10 mouse cellular contexts compared by ENCODE assay signal in genomic region chr6:127162842-127163241, GRCm38 (mm10). TPM values are rescaled to one million over a fixed set of nuclear protein-coding genes. Genes with fewer than 3 reads are reported as not detected.
DNase-seq lines count a peak whose midpoint lies in the region; ATAC-seq and TF ChIP-seq lines count a peak whose summit lies in the region.
"Had no signal": no experiment of that assay in that cellular context is flagged by ENCODE, and none has a peak within 500 bp of the region (broad histone marks: within the 10 kb centered on the region; RNA-seq: fewer than 3 reads in every experiment).

No protein-coding gene starts in this region.

- H3K36me3 ChIP-seq in kidney, embryonic 14.5 days (ENCODE audit: control insufficient read depth, insufficient read depth, low read length) = no peaks in the 10 kb centered on the region
- H3K36me3 ChIP-seq: liver, embryonic 15.5 days had no signal

- no peaks in the 10 kb centered on the region for H3K9me3 ChIP-seq in kidney, embryonic 14.5 days (ENCODE audit: control insufficient read depth, low read length)
- H3K9me3 ChIP-seq: liver, embryonic 15.5 days had no signal

- no peak overlapping the region for H3K4me2 ChIP-seq in kidney, embryonic 14.5 days (replicated peaks; ENCODE audit: low read depth, low read length)
- H3K4me2 ChIP-seq: liver, embryonic 15.5 days had no signal

- no peak for TF ChIP-seq POLR2A in cerebellum, adult 2 months (IDR thresholded peaks at IDR 0.05; ENCODE audit: borderline replicate concordance, insufficient read depth, low read length)

- intact Hi-C loops in heart, postnatal 10 days (cut with DNase I) = no loop called here

- POLR2A ChIA-PET in Patski (lab: Charles Lee) = no interaction called here

- 54% methylated on average over 6 of the region's 6 CpGs for WGBS in kidney, embryonic 14.5 days
- 44% methylated on average over 6 of the region's 6 CpGs for WGBS in cerebellum, adult 2 months

- no peaks in the 10 kb centered on the region for H3K27me3 ChIP-seq in kidney, embryonic 14.5 days (ENCODE audit: control insufficient read depth, insufficient read depth, low read length)
- no peaks in the 10 kb centered on the region for H3K27me3 ChIP-seq in Patski
- no peaks in the 10 kb centered on the region for H3K27me3 ChIP-seq in cerebellum, adult 2 months (ENCODE audit: control insufficient read depth, insufficient read depth, low read length)

- H3K27ac ChIP-seq in kidney, embryonic 14.5 days (ENCODE audit: low read depth, low read length) = no peak overlapping the region
- H3K27ac ChIP-seq in cerebellum, adult 2 months (ENCODE audit: insufficient read depth, low read length) = no peak overlapping the region
- H3K27ac ChIP-seq: layer of hippocampus, adult 2 months; liver, embryonic 15.5 days had no signal

- no peak overlapping the region for H3K4me3 ChIP-seq in kidney, embryonic 14.5 days (ENCODE audit: low read length)
- no peak overlapping the region for H3K4me3 ChIP-seq in cerebellum, adult 2 months (replicated peaks; ENCODE audit: insufficient read depth, low read depth, low read length)
- H3K4me3 ChIP-seq: layer of hippocampus, adult 2 months; liver, embryonic 15.5 days had no signal

- H3K4me1 ChIP-seq in kidney, embryonic 14.5 days (ENCODE audit: control insufficient read depth, insufficient read depth, low read length) = no peaks in the 10 kb centered on the region
- no peaks in the 10 kb centered on the region for H3K4me1 ChIP-seq in cerebellum, adult 2 months (ENCODE audit: control insufficient read depth, insufficient read depth, low read length)
- H3K4me1 ChIP-seq: liver, embryonic 15.5 days had no signal

- peak; percentile 38 for DNase-seq in kidney, adult 9 months
- no peak for DNase-seq in Patski (ENCODE audit: low read depth, low spot score)
- DNase-seq in heart, postnatal 10 days = peak; percentile 49 to 58
- DNase-seq in monocyte, adult 2 months (ENCODE audit: low read depth in 1 of 2, low spot score in 2 of 2) = peak; percentile 78
- no peak for DNase-seq in cerebellum, postnatal 10 days
- no peak for DNase-seq in gastrocnemius, postnatal 4 days (ENCODE audit: low spot score in 2 of 2)
- DNase-seq in cerebellum, adult 2 months = no peak

- H3K9ac ChIP-seq in kidney, embryonic 14.5 days (ENCODE audit: low read depth, low read length) = no peak overlapping the region
- H3K9ac ChIP-seq: liver, embryonic 15.5 days had no signal

- no peak for ATAC-seq in kidney, embryonic 14.5 days (ENCODE audit: low FRiP score, low TSS enrichment)
- peak; percentile 66 for ATAC-seq in Patski

- in situ Hi-C loops in Patski (cut with MboI; ENCODE audit: low pct_unique_long_range_greater_than_20kb) = no loop called here

- no peak for TF ChIP-seq CTCF in Patski (IDR thresholded peaks at IDR 0.05)
- no peak for TF ChIP-seq CTCF in cerebellum, adult 2 months (IDR thresholded peaks at IDR 0.05; ENCODE audit: borderline replicate concordance, insufficient read depth, low read depth, low read length)

- CTCF ChIA-PET in Patski (lab: Charles Lee) = no interaction called here

RNA-seq across cellular contexts. Expression of gene Ccnd2, which starts 10.8 kb away (rescaled TPM):
- 793 and 904 TPM in 2 replicates for polyA plus RNA-seq in kidney, embryonic 14.5 days (2014; fragmentation: Nextera tagmentation; extraction: Ambion mirVana)
- 89.6 TPM for polyA plus RNA-seq in Patski (2021)
- total RNA-seq in heart, postnatal 10 days (2021) = 100 to 1,000 TPM; 270 to 328 TPM
- total RNA-seq in gastrocnemius, postnatal 4 days (2021) = 10 to 100 TPM; 80.7 to 85.3 TPM
- 4.1 and 5.4 TPM in 2 replicates for polyA plus RNA-seq in cerebellum, adult 2 months (2012; rRNA removed)

RNA-seq across cellular contexts. Expression of gene Tigar, which starts 53.5 kb away (rescaled TPM):
- 1.2 and 2.6 TPM in 2 replicates for polyA plus RNA-seq in kidney, embryonic 14.5 days (2014; fragmentation: Nextera tagmentation; extraction: Ambion mirVana)
- polyA plus RNA-seq in Patski (2021) = 14.4 TPM
- 10 to 100 TPM; 38.8 to 40.4 TPM for total RNA-seq in heart, postnatal 10 days (2021)
- total RNA-seq in gastrocnemius, postnatal 4 days (2021) = 10 to 100 TPM; 10.4 to 10.9 TPM
- 19.5 and 19.6 TPM in 2 replicates for polyA plus RNA-seq in cerebellum, adult 2 months (2012; rRNA removed)

Comparison
In these comparisons a context has a peak if more than half of its experiments do, and no peak if none do; other contexts are left out.
1. DNase-seq: peak in kidney, adult 9 months (single experiment), heart, postnatal 10 days (2 of 2) and monocyte, adult 2 months (2 of 2); none in Patski (single experiment), cerebellum, postnatal 10 days (0 of 2), gastrocnemius, postnatal 4 days (0 of 2) and cerebellum, adult 2 months (0 of 2).
2. RNA of gene Ccnd2, which starts 10.8 kb away (polyA plus RNA-seq): 793 to 904 TPM in kidney, embryonic 14.5 days and 89.6 TPM in Patski (single experiment); 4.1 to 5.4 TPM in cerebellum, adult 2 months; every median in the first group is over 10 times any median in the second.